Mouse (Mus musculus) G1E (cell line): ENCODE data around the gene Def6.

ENCODE experiments used
- CTCF ChIP-seq: IDR thresholded peaks from 2 replicates; pipeline ENCODE4 v1.5.1; 2012; ENCODE audit warnings: low read depth, low read length, inconsistent platforms, mixed read lengths
- POLR2AphosphoS5 ChIP-seq: IDR thresholded peaks from 2 replicates; pipeline ENCODE4 v1.6.1; 2012; ENCODE audit warnings: low read depth, low read length, inconsistent platforms; ENCODE audit not compliant: insufficient replicate concordance

DNA sequence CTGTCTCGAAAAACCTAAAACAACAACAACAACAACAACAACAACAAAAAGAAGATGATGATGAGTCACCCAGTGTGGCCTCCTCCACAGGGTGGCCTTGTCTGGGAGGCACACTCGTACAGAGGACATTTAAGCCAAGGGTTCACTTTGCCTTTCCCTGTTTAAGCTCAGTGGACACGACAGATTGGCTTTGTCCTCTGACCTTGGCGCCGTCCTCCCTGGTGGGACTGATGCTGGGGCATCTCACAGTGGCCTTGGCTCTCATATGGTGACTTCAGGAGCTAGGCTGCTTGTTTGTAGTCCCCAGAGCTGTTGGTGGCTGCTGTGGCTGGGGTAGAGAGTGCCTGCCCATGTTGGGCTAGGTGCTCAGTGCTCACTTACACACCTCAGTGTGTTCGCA is 36.6 kb downstream of the Def6 start:
- TF ChIP-seq CTCF (no peak), POLR2AphosphoS5 (no peak)
